Comparison of ENCODE assay signal across 9 mouse cellular contexts in genomic region chr14:25505201-25505671, GRCm38 (mm10). TPM values are rescaled to one million over a fixed set of nuclear protein-coding genes. Genes with fewer than 3 reads are reported as not detected.
DNase-seq lines count a peak whose midpoint lies in the region; ATAC-seq and TF ChIP-seq lines count a peak whose summit lies in the region.
"Had no signal": no experiment of that assay in that cellular context is flagged by ENCODE, and none has a peak within 500 bp of the region (broad histone marks: within the 10 kb centered on the region; RNA-seq: fewer than 3 reads in every experiment).

No protein-coding gene starts in this region.

- H3K9ac ChIP-seq in liver, embryonic 12.5 days: no peak overlapping the region
- H3K9ac ChIP-seq in liver, embryonic 11.5 days (ENCODE audit: low read depth, low read length): no peak overlapping the region
- H3K9ac ChIP-seq in kidney, postnatal 0 days (ENCODE audit: low read depth, low read length): no peak overlapping the region
- H3K9ac ChIP-seq: midbrain, embryonic 12.5 days had no signal

- H3K9me3 ChIP-seq in liver, embryonic 12.5 days (replicated peaks): no peaks in the 10 kb centered on the region
- no peaks in the 10 kb centered on the region for H3K9me3 ChIP-seq in liver, embryonic 11.5 days (ENCODE audit: control insufficient read depth, low read length)
- no peaks in the 10 kb centered on the region for H3K9me3 ChIP-seq in kidney, postnatal 0 days (replicated peaks; ENCODE audit: low read length)
- H3K9me3 ChIP-seq: midbrain, embryonic 12.5 days had no signal

- H3K36me3 ChIP-seq in liver, embryonic 12.5 days: peaks cover 46% of the 10 kb centered on the region
- H3K36me3 ChIP-seq in liver, embryonic 11.5 days (ENCODE audit: control insufficient read depth, insufficient read depth, low read length): peaks cover 8% of the 10 kb centered on the region; the same call in 1 of the 2 replicates
- peaks cover 17% of the 10 kb centered on the region for H3K36me3 ChIP-seq in kidney, postnatal 0 days (ENCODE audit: insufficient read depth, low read length)

- H3K27me3 ChIP-seq in liver, embryonic 12.5 days (replicated peaks): no peaks in the 10 kb centered on the region
- no peaks in the 10 kb centered on the region for H3K27me3 ChIP-seq in liver, embryonic 11.5 days (replicated peaks; ENCODE audit: control insufficient read depth, insufficient read depth, low read length)
- no peaks in the 10 kb centered on the region for H3K27me3 ChIP-seq in kidney, postnatal 0 days (ENCODE audit: insufficient read depth, low read length)
- H3K27me3 ChIP-seq: midbrain, embryonic 12.5 days had no signal

- no peak for DNase-seq in liver, embryonic 11.5 days (ENCODE audit: low spot score)
- DNase-seq in kidney, postnatal 0 days (ENCODE audit: low spot score): no peak
- no peak for DNase-seq in thymus, postnatal 36 days
- DNase-seq in left cerebral cortex, adult 18-20 months (ENCODE audit: low spot score in 2 of 2): no peak
- DNase-seq in frontal cortex, postnatal 10 days (ENCODE audit: low spot score in 2 of 2): no peak

- TF ChIP-seq POLR2A in bone marrow macrophage, adult 2 months (IDR thresholded peaks at IDR 0.05; ENCODE audit: borderline replicate concordance, low read depth, low read length): no peak

- 0 out of 2 replicates have a peak, but pooled peaks have one; percentile 21 for ATAC-seq in liver, embryonic 12.5 days
- ATAC-seq in liver, embryonic 11.5 days (replicated peaks; ENCODE audit: low FRiP score): no peak
- 0 out of 2 replicates have a peak, but pooled peaks have one; percentile 38 for ATAC-seq in kidney, postnatal 0 days (replicated peaks; ENCODE audit: low FRiP score, low read depth)
- peak; percentile 55 for ATAC-seq in neutrophil, adult 5-6 weeks (ENCODE audit: extremely low read depth, insufficient number of reproducible peaks, low FRiP score, poor library complexity, severe bottlenecking)

- no peak for TF ChIP-seq CTCF in bone marrow macrophage, adult 2 months (IDR thresholded peaks at IDR 0.05; ENCODE audit: low read depth, low read length)
- TF ChIP-seq CTCF in kidney, postnatal 0 days (IDR thresholded peaks at IDR 0.05; ENCODE audit: low read depth): no peak

- H3K4me3 ChIP-seq in liver, embryonic 12.5 days: no peak overlapping the region
- H3K4me3 ChIP-seq in liver, embryonic 11.5 days (ENCODE audit: low read depth, low read length): no peak overlapping the region
- H3K4me3 ChIP-seq in bone marrow macrophage, adult 2 months (ENCODE audit: insufficient read depth, low read length): no peak overlapping the region
- H3K4me3 ChIP-seq in kidney, postnatal 0 days (replicated peaks; ENCODE audit: low read depth, low read length): no peak overlapping the region
- H3K4me3 ChIP-seq: midbrain, embryonic 12.5 days had no signal

- 51% methylated on average over 6 of the region's 6 CpGs for WGBS in liver, embryonic 12.5 days (ENCODE audit: insufficient replicate concordance)
- WGBS in liver, embryonic 11.5 days: 49% methylated on average over 6 of the region's 6 CpGs
- WGBS in kidney, postnatal 0 days: 71% methylated on average over 6 of the region's 6 CpGs

- peak overlapping the region; percentile 33 for H3K27ac ChIP-seq in liver, embryonic 12.5 days
- H3K27ac ChIP-seq in liver, embryonic 11.5 days (ENCODE audit: low read depth, low read length): no peak overlapping the region; the same call in 1 of the 2 replicates
- peak overlapping the region; percentile 97 for H3K27ac ChIP-seq in bone marrow macrophage, adult 2 months (ENCODE audit: insufficient read depth, low read depth, low read length)
- H3K27ac ChIP-seq in kidney, postnatal 0 days: peak overlapping the region; percentile 42; the same call in 1 of the 2 replicates
- H3K27ac ChIP-seq: midbrain, embryonic 12.5 days had no signal

- H3K4me2 ChIP-seq in liver, embryonic 12.5 days: no peak overlapping the region
- H3K4me2 ChIP-seq in liver, embryonic 11.5 days: no peak overlapping the region
- H3K4me2 ChIP-seq in kidney, postnatal 0 days (ENCODE audit: low read length): no peak overlapping the region
- H3K4me2 ChIP-seq: midbrain, embryonic 12.5 days had no signal

- H3K4me1 ChIP-seq in liver, embryonic 12.5 days: peaks cover 76% of the 10 kb centered on the region
- peaks cover 43% of the 10 kb centered on the region for H3K4me1 ChIP-seq in liver, embryonic 11.5 days (replicated peaks; ENCODE audit: control insufficient read depth, insufficient read depth, low read length)
- peaks cover 90% of the 10 kb centered on the region for H3K4me1 ChIP-seq in bone marrow macrophage, adult 2 months (ENCODE audit: control insufficient read depth, insufficient read depth, low read length)
- peaks cover 16% of the 10 kb centered on the region for H3K4me1 ChIP-seq in kidney, postnatal 0 days (replicated peaks; ENCODE audit: insufficient read depth, low read length)

RNA-seq across cellular contexts. Expression of gene Zmiz1, which starts 46.3 kb away (rescaled TPM):
- 9.1 and 10.2 TPM in 2 replicates for polyA plus RNA-seq in liver, embryonic 12.5 days (2016; fragmentation: Nextera tagmentation; extraction: Ambion mirVana)
- polyA plus RNA-seq in liver, embryonic 11.5 days (2014; fragmentation: Nextera tagmentation; extraction: Ambion mirVana): 27.5 and 31.0 TPM in 2 replicates
- 78.1 and 99.2 TPM in 2 replicates for polyA plus RNA-seq in bone marrow macrophage, adult 2 months (2012; ENCODE audit: insufficient read depth, insufficient read length, missing spikeins)
- 25.0 and 26.6 TPM in 2 replicates for polyA plus RNA-seq in kidney, postnatal 0 days (2015; fragmentation: Nextera tagmentation; extraction: Ambion mirVana)
- 18.7 and 21.6 TPM in 2 replicates for total RNA-seq in neutrophil, adult 5-6 weeks (2017)
- 100 to 1,000 TPM in 1 of 2 experiments, 10 to 100 TPM in 1; 89.2 to 100 TPM for total RNA-seq in left cerebral cortex, adult 18-20 months (2021)
